Mouse (Mus musculus) forebrain, embryonic 13.5 days (tissue): ENCODE measurements around the gene Grm4. TPM values are rescaled to one million over a fixed set of nuclear protein-coding genes. Genes with fewer than 3 reads are reported as not detected.

ENCODE experiments used
- ATAC-seq: fragments of 200-750 bp; cut with Nextera tagmentation; 2 replicates; pipeline ENCODE4 v1.8.0; 2017
- H3K27ac ChIP-seq: fragments of 300-500 bp; sonication (generic); 2 replicates; pipeline ENCODE4 v1.5.1; 2015; ENCODE audit warnings: inconsistent platforms, mild to moderate bottlenecking, moderate library complexity
- H3K27me3 ChIP-seq: fragments of 300-500 bp; sonication (generic); 2 replicates; pipeline ENCODE4 v1.6.1; 2015; ENCODE audit warnings: mild to moderate bottlenecking, inconsistent platforms
- H3K36me3 ChIP-seq: fragments of 300-500 bp; sonication (generic); 2 replicates; pipeline ENCODE4 v1.6.1; 2015; ENCODE audit warnings: mild to moderate bottlenecking, inconsistent platforms; ENCODE audit not compliant: poor library complexity, severe bottlenecking
- H3K4me1 ChIP-seq: fragments of 300-500 bp; sonication (generic); 2 replicates; pipeline ENCODE4 v1.6.1; 2015; ENCODE audit warnings: inconsistent platforms
- H3K4me2 ChIP-seq: fragments of 300-500 bp; sonication (generic); 2 replicates; pipeline ENCODE4 v1.6.1; 2015; ENCODE audit warnings: inconsistent platforms, mild to moderate bottlenecking, moderate library complexity
- H3K4me3 ChIP-seq: fragments of 300-500 bp; sonication (generic); 2 replicates; pipeline ENCODE4 v1.5.1; 2015; ENCODE audit warnings: mild to moderate bottlenecking, inconsistent platforms
- H3K9ac ChIP-seq: fragments of 300-500 bp; sonication (generic); 2 replicates; pipeline ENCODE4 v1.6.1; 2015; ENCODE audit warnings: mild to moderate bottlenecking, inconsistent platforms
- H3K9me3 ChIP-seq: fragments of 300-500 bp; sonication (generic); replicated peaks from 2 replicates; pipeline ENCODE4 v1.6.1; 2016; ENCODE audit warnings: inconsistent platforms
- WGBS: fragments of 180-500 bp; shearing (Covaris S2); methylation state at CpG from one replicate; pipeline ENCODE4 v1.1.7; 2015; 5-methylcytosine and 5-hydroxymethylcytosine counted together
- polyA plus RNA-seq: library from polyadenylated mRNA; unstranded; fragments of >200 nt; fragmentation: Nextera tagmentation; extraction: Ambion mirVana; gene quantifications from 2 replicates; pipeline ENCODE4 v1.2.1, GENCODE M21; 2015

Grm4 gene
- polyA plus RNA-seq, 1 experiment from 2014 or later: 2.4 TPM

DNA sequence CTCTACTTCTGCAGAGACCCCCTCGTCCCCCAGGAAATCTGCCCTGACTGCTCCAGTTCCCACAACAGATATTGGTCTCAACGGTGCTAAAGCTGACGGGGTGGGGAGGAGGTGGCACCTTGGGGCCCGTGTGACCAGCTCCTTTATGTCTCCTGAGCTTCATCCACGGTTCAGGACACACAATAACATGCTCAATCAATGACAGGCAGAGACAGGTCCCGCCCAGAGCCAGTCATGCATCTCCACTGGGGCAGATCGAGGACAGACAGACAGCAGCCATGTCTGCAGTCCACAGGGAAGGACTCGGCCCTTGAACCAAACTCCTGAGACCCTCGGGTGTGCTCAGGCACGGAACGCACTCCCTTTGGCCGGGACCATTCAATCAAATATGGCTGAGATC is 13.2 kb downstream of the Grm4 start:
- no peak overlapping the region for H3K4me2 ChIP-seq
- H3K4me3 ChIP-seq: no peak overlapping the region
- H3K4me1 ChIP-seq: peaks cover 57% of the 10 kb centered on the region
- peaks cover 54% of the 10 kb centered on the region for H3K27me3 ChIP-seq
- WGBS: 67% methylated on average over 12 of the region's 12 CpGs
- ATAC-seq: no peak
- H3K9me3 ChIP-seq: no peaks in the 10 kb centered on the region
- H3K27ac ChIP-seq: no peak overlapping the region
- H3K9ac ChIP-seq: no peak overlapping the region
- H3K36me3 ChIP-seq: no peaks in the 10 kb centered on the region

DNA sequence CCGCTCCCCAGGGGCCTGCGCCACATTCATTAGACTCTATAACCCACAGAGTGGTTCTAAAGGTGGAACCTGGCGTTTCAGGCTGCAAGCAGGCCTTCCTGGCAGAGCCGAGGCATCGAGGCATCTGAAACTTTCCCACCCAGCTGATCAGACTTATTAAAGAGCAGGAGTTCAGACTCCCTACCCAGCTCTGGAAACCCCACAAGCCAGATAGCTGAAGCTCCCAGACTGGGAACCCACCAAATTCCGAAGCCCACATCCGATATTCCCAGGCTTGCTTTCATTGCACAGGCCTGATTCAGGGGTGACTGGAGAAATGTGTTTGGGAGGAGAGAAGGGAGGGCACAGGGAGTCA is 13.6 kb downstream of the Grm4 start:
- no peaks in the 10 kb centered on the region for H3K9me3 ChIP-seq
- H3K27me3 ChIP-seq: peaks cover 54% of the 10 kb centered on the region
- no peak for ATAC-seq
- no peaks in the 10 kb centered on the region for H3K36me3 ChIP-seq
- 88% methylated on average over 7 of the region's 7 CpGs for WGBS
- H3K4me3 ChIP-seq: no peak overlapping the region
- H3K27ac ChIP-seq: no peak overlapping the region
- no peak overlapping the region for H3K9ac ChIP-seq
- H3K4me1 ChIP-seq: peaks cover 59% of the 10 kb centered on the region
- no peak overlapping the region for H3K4me2 ChIP-seq

DNA sequence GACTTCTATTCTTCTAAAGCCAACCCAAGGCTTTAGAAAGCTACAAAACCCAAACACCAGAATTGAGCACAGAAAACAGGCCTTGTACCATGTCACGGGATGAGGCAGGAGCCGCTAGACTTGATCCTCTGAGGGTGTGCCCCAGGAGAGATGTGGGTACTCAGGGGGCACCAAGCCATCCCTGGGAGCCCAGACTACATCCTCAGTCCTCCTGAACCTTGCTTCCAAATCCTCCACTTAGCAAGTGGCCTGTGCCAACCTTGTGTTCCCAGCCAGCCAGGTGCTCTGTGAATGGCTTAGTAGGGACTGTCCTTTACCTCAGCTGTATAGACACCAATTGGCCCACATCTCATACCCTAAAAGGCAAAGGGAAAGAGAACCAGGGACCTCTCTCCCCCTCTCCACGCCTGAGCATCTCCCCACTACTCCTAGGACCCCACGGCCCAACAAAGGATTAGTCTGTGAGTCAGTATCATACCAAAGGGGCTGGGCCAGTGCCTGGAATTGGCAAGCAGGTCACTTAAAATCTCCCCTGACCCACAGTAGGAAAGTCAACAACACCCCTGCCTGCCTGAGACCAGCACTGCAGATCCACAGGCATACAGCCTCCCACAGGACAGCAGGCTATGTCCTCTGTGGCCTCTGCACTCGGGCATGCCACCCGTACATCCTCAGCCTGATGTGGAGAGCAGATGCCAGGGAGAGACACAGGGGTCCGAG is 14.2 kb downstream of the Grm4 start:
- Histone ChIP-seq H3K27me3 (peaks cover 48% of the 10 kb centered on the region), H3K36me3 (no peaks in the 10 kb centered on the region), H3K4me2 (no peak overlapping the region), H3K4me1 (peaks cover 59% of the 10 kb centered on the region), H3K27ac (no peak overlapping the region), H3K9ac (no peak overlapping the region), H3K9me3 (no peaks in the 10 kb centered on the region), H3K4me3 (no peak overlapping the region)
- no peak for ATAC-seq
- WGBS: 85% methylated on average over 7 of the region's 7 CpGs

DNA sequence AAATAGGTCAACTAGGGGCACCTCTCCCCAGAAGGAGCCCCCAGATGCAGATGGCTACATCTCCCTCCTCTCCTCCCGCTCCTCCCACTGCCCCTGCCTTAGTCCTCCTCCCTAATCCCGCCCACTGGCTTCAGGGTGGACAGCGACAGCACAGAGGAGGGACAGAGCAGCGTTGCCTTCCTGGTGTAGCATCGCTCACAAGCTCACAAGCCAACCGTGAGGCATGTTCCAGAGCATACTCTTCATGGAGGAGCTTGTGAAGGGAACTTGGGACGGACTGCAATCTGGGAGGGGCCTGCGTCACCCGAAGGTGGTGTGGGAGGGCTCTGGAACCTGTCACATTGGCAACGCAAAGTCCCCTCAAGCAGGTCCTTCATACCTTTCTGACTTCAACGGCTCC is 14.8 kb downstream of the Grm4 start:
- H3K4me3 ChIP-seq: no peak overlapping the region
- H3K4me2 ChIP-seq: no peak overlapping the region
- H3K9ac ChIP-seq: no peak overlapping the region
- peaks cover 42% of the 10 kb centered on the region for H3K27me3 ChIP-seq
- H3K4me1 ChIP-seq: peaks cover 59% of the 10 kb centered on the region
- 41% methylated on average over 11 of the region's 11 CpGs for WGBS
- no peak for ATAC-seq
- H3K36me3 ChIP-seq: no peaks in the 10 kb centered on the region
- H3K27ac ChIP-seq: no peak overlapping the region
- H3K9me3 ChIP-seq: no peaks in the 10 kb centered on the region

DNA sequence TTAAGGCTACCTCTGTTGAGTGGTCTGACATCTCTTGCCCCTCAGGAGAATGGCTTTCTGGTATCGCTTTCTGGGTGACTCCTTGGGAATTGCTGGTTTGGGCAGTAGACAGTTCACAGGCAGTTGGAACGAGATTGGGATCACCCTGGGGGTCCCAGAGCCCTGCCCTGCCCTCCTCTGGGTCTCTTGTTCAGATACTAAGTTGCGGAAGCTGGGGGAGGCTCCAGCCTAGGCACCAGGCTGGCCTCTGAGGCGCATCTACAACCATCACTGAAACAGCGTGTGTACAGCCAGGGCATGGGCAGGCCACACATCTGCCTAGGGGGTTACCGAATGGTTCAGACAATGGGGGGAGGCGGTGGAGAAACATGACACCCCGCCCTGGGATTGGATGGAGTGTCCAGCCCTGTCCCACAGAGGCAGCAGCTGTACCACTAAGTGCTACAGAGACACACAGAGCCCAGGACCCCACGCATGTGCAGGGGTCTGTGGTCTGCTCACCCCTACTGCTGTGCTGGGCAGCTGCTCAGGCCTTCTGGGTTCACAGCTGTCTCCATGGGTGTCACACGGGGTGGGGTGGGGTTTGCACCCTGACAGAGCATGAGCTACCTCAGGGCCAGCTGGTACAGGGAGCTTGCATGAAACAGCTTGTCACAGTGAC is 15.9 kb downstream of the Grm4 start:
- H3K9ac ChIP-seq: no peak overlapping the region
- no peak for ATAC-seq
- H3K27me3 ChIP-seq: peaks cover 31% of the 10 kb centered on the region
- no peak overlapping the region for H3K4me3 ChIP-seq
- H3K4me2 ChIP-seq: no peak overlapping the region
- H3K27ac ChIP-seq: peak overlapping the region; percentile 51; the same call in 1 of the 2 replicates
- WGBS: 24% methylated on average over 10 of the region's 10 CpGs
- no peaks in the 10 kb centered on the region for H3K9me3 ChIP-seq
- no peaks in the 10 kb centered on the region for H3K36me3 ChIP-seq
- H3K4me1 ChIP-seq: peaks cover 59% of the 10 kb centered on the region

DNA sequence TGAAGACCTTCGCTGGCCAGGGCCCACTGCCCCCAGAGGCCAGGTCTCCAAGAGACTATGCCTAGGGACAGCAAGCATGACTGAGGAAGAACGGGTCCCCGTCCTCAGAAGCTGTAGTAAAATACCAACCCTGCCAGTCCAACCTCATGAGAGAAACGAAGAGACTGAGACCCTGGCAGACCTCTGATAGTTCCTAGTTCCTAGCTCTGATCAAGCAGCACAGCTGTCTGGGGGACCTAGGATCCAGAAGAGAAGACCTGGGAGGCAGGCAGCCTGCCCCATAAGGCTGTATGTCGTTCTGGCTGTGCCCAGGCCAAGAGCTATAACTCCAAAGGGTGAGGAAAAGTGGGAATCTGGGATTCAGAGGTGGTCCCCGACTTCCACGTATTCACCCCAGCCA is 17.3 kb downstream of the Grm4 start:
- Histone ChIP-seq H3K4me3 (no peak overlapping the region), H3K9me3 (no peaks in the 10 kb centered on the region), H3K27me3 (peaks cover 17% of the 10 kb centered on the region), H3K36me3 (no peaks in the 10 kb centered on the region), H3K9ac (no peak overlapping the region), H3K4me2 (no peak overlapping the region), H3K27ac (no peak overlapping the region), H3K4me1 (peaks cover 63% of the 10 kb centered on the region)
- 70% methylated on average over 7 of the region's 7 CpGs for WGBS
- no peak for ATAC-seq

DNA sequence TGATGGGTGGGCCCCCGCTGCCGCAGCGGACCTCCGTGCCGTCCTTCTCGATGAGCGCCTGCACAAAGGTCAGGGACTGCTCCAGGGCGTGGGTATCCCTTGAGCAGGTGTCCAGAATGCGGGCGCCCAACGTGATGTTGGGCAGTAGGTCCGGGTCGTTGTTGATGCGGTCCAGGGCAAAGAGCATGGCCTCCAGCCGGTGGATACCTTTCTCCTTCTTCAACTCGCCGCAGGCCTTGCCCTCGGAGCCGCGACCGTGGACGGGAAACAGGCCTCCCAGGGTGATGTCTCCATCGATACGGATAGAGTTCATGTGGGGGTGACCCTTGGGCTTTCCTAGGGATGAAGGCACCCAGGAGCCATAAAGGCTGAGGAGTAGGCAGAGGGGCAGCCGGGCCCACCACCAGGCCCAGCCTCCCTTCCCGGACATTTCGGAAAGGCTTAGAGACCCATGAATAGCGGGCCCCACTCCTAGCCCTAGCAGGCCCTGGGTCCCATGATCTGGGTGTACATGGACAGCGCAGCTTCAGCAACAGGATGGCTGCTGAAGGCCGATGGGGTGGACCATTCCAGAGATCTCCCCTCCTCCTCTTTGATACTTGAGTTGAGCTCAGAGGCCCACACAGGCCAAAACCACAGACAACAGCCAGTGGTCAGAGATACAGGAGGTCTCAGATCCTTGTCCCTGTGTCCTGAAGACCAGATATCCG is 18.3 kb downstream of the Grm4 start:
- WGBS: 64% methylated on average over 31 of the region's 31 CpGs
- H3K4me2 ChIP-seq: no peak overlapping the region
- peak overlapping the region; percentile 89 for H3K27ac ChIP-seq
- H3K4me1 ChIP-seq: peaks cover 63% of the 10 kb centered on the region
- H3K9me3 ChIP-seq: no peaks in the 10 kb centered on the region
- ATAC-seq: no peak
- H3K27me3 ChIP-seq: peaks cover 13% of the 10 kb centered on the region; the same call in 1 of the 2 replicates
- H3K36me3 ChIP-seq: no peaks in the 10 kb centered on the region
- no peak overlapping the region for H3K4me3 ChIP-seq
- no peak overlapping the region for H3K9ac ChIP-seq

DNA sequence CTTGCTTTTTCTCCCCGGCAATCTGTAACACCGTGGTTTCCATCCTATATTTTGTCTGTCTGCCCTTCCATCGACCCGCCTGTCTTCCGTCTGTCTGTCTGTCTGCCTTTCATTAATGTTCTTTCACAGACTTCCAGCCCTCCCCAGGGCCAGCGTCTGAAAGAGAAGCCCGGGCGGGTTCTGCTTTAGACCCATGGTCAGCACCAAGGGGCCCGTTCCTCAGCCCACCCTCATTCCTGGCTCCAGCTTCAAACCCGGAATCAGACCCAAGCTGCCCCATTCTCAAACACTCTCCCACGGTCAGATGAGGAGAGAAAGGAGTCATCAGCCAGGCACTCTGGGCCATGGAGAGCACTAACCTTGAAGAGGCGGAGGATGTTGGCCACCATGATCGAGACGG is 18.9 kb downstream of the Grm4 start:
- Histone ChIP-seq H3K9me3 (no peaks in the 10 kb centered on the region), H3K4me1 (peaks cover 63% of the 10 kb centered on the region), H3K36me3 (no peaks in the 10 kb centered on the region), H3K9ac (no peak overlapping the region; the same call in 1 of the 2 replicates), H3K4me3 (no peak overlapping the region), H3K27ac (peak overlapping the region; percentile 89), H3K4me2 (peak overlapping the region; percentile 39), H3K27me3 (peaks cover 10% of the 10 kb centered on the region; the same call in 1 of the 2 replicates)
- 20% methylated on average over 14 of the region's 14 CpGs for WGBS
- no peak for ATAC-seq

DNA sequence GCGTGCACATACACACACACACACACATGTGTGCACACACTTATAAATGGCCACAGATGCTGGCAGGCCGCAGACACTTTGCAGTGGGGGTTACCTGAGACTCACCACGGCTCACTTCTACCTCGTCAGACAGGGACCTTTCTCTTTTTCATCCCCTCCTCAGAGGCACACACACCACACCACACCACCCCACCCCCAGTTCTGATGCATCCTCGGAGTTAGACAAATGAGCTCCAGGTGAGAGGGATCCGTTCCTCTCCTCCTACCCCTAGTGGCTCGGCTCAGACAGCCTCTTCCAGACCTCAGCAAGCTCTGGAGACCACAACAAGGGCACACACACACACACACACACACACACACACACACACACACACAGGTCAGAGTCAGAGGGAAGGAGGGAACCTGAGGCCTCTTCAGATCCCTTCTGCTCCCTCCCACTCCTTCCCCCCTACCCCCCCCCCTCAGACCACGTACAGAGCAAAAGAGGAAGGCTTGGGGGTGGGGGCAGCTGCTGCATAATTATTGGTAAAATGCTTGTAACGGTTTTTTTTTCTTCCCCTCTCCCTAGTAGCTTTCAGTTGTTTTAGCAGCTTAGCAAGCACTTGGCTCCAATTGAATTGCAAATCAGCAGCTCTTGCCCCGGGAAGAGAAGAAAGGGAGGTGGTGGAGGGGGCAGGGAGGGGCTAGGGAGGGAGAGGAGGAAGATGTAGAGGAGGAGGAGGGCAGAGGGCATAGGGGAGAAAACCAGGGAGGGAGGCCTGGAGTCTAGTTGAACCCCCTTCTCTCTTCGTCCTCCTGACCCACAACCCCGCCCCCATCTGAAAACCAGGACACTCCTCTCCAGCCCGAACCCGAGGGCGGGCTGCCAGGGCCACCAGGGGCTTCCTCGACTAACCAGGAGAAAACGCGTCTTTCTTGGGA is 19.6 kb downstream of the Grm4 start:
- peak; percentile 72 for ATAC-seq
- Histone ChIP-seq H3K4me3 (no peak overlapping the region), H3K27ac (peak overlapping the region; percentile 89), H3K4me2 (peak overlapping the region; percentile 39), H3K36me3 (no peaks in the 10 kb centered on the region), H3K4me1 (peaks cover 63% of the 10 kb centered on the region), H3K9ac (peak overlapping the region; percentile 45), H3K27me3 (peaks cover 5% of the 10 kb centered on the region; the same call in 1 of the 2 replicates), H3K9me3 (no peaks in the 10 kb centered on the region)
- 4% methylated on average over 18 of the region's 18 CpGs for WGBS

DNA sequence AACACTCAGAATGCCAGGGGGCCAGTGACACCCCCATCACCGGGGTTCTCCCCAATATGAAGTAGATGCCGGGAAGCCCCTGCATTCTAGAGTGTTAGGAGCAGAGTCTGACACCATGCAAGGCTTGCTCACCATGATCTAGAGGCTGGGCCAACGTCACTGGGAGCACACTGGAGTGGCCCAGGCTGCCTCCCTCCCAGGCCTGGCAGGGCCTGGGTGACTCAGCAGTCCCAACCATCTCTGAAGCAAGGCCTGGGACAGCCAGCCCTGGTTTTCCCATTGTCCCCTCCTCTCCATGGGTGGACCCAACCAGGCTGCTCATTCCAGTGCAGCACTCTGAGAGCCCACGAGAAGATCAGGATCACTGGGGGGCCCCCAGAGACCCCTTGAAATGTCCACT is 20.4 kb downstream of the Grm4 start:
- Histone ChIP-seq H3K4me3 (no peak overlapping the region), H3K4me2 (peak overlapping the region; percentile 39), H3K27ac (peak overlapping the region; percentile 89), H3K27me3 (peaks cover 5% of the 10 kb centered on the region; the same call in 1 of the 2 replicates), H3K9me3 (no peaks in the 10 kb centered on the region), H3K9ac (peak overlapping the region; percentile 45), H3K36me3 (no peaks in the 10 kb centered on the region), H3K4me1 (peaks cover 55% of the 10 kb centered on the region)
- ATAC-seq: peak; percentile 33; the same call in 1 of the 2 replicates
- WGBS: 36% methylated on average over 4 of the region's 4 CpGs

DNA sequence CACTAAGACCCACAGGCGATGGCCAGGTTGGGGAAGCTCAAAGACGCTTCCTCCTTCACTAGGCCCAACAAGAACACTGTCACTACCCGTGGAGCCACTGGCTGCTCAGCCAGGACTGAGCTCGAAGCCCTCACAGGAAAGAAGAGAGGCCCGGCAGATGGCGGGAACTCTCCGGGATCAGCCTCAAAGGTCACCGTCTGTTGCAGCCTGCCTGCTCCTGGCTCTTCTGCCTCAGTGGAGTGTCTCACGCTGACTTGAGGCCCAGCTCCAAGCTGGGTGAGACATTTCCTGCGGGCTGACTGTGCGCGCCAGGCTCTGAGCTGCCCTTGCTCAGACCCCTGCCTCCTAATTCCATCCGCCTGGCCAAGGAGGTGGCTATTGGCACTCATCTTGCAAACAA is 22.1 kb downstream of the Grm4 start:
- no peak overlapping the region for H3K4me3 ChIP-seq
- peaks cover 38% of the 10 kb centered on the region for H3K4me1 ChIP-seq
- no peak overlapping the region for H3K9ac ChIP-seq
- WGBS: 85% methylated on average over 13 of the region's 13 CpGs
- H3K36me3 ChIP-seq: no peaks in the 10 kb centered on the region
- no peak for ATAC-seq
- no peaks in the 10 kb centered on the region for H3K9me3 ChIP-seq
- no peak overlapping the region for H3K4me2 ChIP-seq
- H3K27ac ChIP-seq: no peak overlapping the region
- H3K27me3 ChIP-seq: peaks cover 5% of the 10 kb centered on the region; the same call in 1 of the 2 replicates
